Mouse (Mus musculus) liver, postnatal 0 days (tissue): ENCODE measurements at regions not wholly inside any gene's neighbourhood (a gene's known extent, or its start where the extent isn't known, plus 50 kb on each side); places are given as distances from the start of the nearest gene placed in this dataset.

ENCODE experiments used
- CTCF ChIP-seq: sonication (generic); IDR thresholded peaks from 2 replicates; pipeline ENCODE4 v1.5.1; 2016; ENCODE audit warnings: antibody characterized with exemption, low read depth
- EP300 ChIP-seq: IDR thresholded peaks from 2 replicates; pipeline ENCODE4 v1.6.1; 2016; ENCODE audit warnings: antibody characterized with exemption, low read depth, mild to moderate bottlenecking

- TF ChIP-seq CTCF (no peak), EP300 (no peak)
Observed at GRCm38 (mm10) chr2:160225450-160225849, 108.5 kb downstream of the Gm826 start.
